Mouse (Mus musculus) frontal cortex, adult 2 months (tissue): ENCODE measurements around the gene Pde4dip. TPM values are rescaled to one million over a fixed set of nuclear protein-coding genes. Genes with fewer than 3 reads are reported as not detected.

ENCODE experiments used
- DNase-seq, 2 experiments: peaks; one replicate each; pipeline ENCODE4 v3.0.0; 2022; ENCODE audit warnings: low spot score in 1 of 2; ENCODE audit errors: extremely low spot score in 1 of 2
- polyA plus RNA-seq: library from polyadenylated mRNA; depleted of rRNA; stranded (reverse); fragments of >200 nt; gene quantifications from 2 replicates; pipeline ENCODE4 v1.2.3, GENCODE M21; 2012

Pde4dip gene
- polyA plus RNA-seq, 1 experiment: 109 TPM

- DNase-seq: no peak
Observed at GRCm38 (mm10) chr3:97847626-97848025, 40.9 kb downstream of the Pde4dip start.

DNA sequence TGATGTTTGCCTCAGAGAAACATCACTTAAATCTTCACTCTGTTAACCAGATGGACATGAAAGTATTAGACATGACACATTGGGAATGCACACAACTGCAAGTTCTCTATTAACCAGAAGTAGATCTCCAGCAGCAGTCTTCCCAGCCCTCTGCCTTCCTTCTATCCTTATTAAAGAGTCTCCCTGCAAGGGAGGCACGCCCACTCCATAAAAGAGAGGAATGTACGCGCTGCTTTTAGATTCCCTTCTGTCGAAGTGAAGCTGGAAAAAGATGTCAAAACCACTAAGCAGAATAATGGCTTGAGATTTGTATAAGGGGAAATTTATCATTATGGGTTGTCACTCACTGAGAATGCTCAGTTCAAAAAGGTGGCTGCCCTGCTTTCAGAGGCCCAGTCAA, 42.1 kb downstream of the Pde4dip start:
- peak in 1 of 2 experiments; percentile 66 for DNase-seq

DNA sequence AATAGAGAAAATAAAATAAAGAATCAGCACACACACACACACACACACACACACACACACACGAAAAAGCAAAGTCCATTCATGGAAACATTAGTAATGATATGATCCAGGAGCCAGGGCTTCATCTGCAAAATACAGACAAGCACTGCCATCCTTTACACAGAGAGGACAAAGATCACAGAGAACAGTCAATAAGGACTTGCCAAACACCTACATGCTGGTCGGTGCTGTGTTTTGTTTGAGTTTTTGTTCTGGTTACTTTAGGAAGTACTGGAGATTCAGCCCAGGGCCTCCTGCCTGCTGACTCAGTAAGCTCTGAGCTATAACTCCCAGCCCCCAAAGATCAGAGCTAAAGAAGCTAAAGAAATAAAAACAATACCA, 43.7 kb downstream of the Pde4dip start:
- DNase-seq: no peak

- DNase-seq: no peak
Observed at GRCm38 (mm10) chr3:97844163-97844820, 44.2 kb downstream of the Pde4dip start.

DNA sequence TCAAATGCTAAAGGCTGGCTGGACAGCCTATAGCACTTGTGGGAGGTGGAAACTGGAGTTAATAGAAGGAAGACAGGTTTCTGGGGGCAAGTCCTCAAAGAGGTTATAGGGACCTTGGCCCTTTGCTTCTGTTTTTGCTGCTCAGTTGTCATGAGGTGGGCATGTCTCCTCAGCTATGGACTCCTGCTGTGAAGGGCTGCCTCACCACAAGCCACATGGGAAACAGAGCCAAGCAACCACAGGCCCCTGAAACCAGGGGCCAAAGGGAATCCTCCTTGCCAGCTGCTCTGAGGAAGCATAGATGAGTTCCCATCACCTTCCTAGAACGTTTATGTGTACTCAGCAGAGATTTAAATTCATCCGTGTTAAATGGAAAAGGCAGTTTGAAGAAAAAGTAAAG, 45.9 kb downstream of the Pde4dip start:
- no peak for DNase-seq

DNA sequence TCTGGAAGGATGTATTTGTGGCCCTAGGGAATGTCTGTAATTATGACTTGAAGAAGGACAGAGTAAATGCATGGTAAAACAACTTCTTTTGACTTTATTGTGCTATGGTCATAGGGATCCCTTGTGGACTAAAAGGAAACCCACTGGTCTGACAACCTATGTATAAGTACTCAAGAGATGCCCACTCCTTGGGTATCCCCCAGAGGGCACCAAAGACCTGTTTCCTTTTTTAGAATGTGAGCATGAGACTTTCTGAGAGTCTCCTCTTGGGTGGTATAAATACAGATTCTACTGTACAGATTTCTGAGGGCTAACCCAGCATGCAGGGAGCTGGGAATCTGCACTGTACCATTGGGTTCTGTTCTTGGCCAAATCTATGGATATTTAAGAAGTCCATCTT, 48.1 kb downstream of the Pde4dip start:
- no peak for DNase-seq

- no peak for DNase-seq
Observed at GRCm38 (mm10) chr3:97835888-97836287, 52.6 kb downstream of the Pde4dip start.

- DNase-seq: no peak
Observed at GRCm38 (mm10) chr3:97834625-97835024, 53.9 kb downstream of the Pde4dip start.

GRCm38 (mm10) chr3:97831564-97832320, 56.8 kb downstream of the Pde4dip start:
- no peak for DNase-seq

GRCm38 (mm10) chr3:97830622-97831021, 57.9 kb downstream of the Pde4dip start:
- peak in 1 of 2 experiments; percentile 52 for DNase-seq

DNA sequence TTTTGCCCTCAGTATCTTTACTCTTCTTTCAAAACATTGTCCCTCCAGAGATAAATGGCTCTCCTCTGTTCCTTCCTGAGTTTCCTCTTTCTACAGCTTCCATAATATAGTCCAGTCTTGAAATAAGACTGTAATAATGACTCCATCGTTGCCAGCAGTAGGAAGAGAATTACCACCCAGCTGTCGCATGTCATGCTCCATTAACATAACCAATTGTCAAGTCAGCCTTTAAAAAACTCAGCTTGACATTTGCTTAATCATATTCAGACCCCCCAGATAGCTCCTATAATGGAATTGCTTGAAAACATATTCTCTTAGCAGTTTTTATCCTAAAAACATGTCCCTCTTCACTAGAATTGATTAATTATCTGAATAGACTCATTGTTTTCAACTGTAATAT, 58.4 kb downstream of the Pde4dip start:
- DNase-seq: no peak

- DNase-seq: no peak
Observed at GRCm38 (mm10) chr3:97828286-97828685, 60.2 kb downstream of the Pde4dip start.

GRCm38 (mm10) chr3:97825246-97825645, 63.3 kb downstream of the Pde4dip start:
- no peak for DNase-seq

- no peak for DNase-seq
Observed at GRCm38 (mm10) chr3:97824744-97825143, 63.8 kb downstream of the Pde4dip start.

GRCm38 (mm10) chr3:97824011-97824711, 64.3 kb downstream of the Pde4dip start:
- DNase-seq: no peak

- DNase-seq: no peak
Observed at GRCm38 (mm10) chr3:97823438-97823837, 65.1 kb downstream of the Pde4dip start.

DNA sequence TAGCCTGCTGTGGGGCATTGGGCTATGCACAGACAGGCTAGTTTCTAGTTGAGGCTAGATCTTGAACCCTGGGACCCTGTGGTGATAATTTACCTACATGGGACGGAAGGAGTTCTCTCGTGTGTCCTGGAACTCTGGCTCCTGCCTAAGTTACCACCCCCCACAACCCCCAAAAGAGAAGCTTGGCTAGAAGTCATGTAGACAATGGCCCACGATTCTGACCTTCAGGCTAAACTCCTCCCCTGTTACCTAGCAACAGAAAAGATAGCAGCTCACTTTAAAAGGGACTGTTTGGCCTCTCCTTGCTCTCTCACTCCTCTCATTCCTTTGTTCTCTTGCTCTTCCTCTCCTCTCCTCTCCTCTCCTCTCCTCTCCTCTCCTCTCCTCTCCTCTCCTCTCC, 69.5 kb downstream of the Pde4dip start:
- no peak for DNase-seq

GRCm38 (mm10) chr3:97818383-97818982, 70.0 kb downstream of the Pde4dip start:
- DNase-seq: no peak

GRCm38 (mm10) chr3:97811651-97812399, 76.7 kb downstream of the Pde4dip start:
- DNase-seq: peak; percentile 39 to 70

DNA sequence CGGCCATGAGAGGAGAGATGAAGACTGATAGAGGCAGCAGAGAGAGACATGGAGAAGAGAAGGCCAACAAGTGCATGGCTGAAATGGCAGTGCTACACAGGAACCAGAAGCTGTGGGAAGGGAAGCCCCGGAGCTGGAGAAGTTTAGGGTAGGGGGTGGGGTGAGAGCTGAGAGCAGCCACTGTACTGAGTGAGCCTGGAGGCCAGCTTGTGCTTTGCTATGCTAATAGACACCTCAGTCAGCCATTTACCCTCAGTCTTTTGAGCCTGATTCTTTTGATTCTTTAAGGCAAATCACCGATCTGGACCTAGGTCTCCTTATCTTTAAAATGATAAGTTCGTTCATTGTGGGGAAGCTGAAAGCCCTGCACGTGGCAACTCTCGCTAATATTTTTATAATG, 77.3 kb downstream of the Pde4dip start:
- DNase-seq: no peak
